Mouse (Mus musculus) forebrain, embryonic 15.5 days (tissue): Measurements from ENCODE around the gene Krt73. TPM values are rescaled to one million over a fixed set of nuclear protein-coding genes. Genes with fewer than 3 reads are reported as not detected.

Experiments used
- ATAC-seq: fragments of 200-750 bp; cut with Nextera tagmentation; replicated peaks from 2 replicates; pipeline ENCODE4 v1.8.0; 2017; ENCODE audit warnings: mild to moderate bottlenecking, moderate TSS enrichment, moderate library complexity
- H3K27ac ChIP-seq: fragments of 300-500 bp; sonication (generic); replicated peaks from 2 replicates; pipeline ENCODE4 v1.5.1; 2015; ENCODE audit warnings: mild to moderate bottlenecking, inconsistent platforms
- H3K27me3 ChIP-seq: fragments of 300-500 bp; sonication (generic); 2 replicates; pipeline ENCODE4 v1.6.1; 2015; ENCODE audit warnings: inconsistent platforms
- H3K36me3 ChIP-seq: fragments of 300-500 bp; sonication (generic); 2 replicates; pipeline ENCODE4 v1.6.1; 2015; ENCODE audit warnings: mild to moderate bottlenecking, inconsistent platforms
- H3K4me1 ChIP-seq: fragments of 300-500 bp; sonication (generic); 2 replicates; pipeline ENCODE4 v1.6.1; 2015; ENCODE audit warnings: inconsistent platforms
- H3K4me2 ChIP-seq: fragments of 300-500 bp; sonication (generic); replicated peaks from 2 replicates; pipeline ENCODE4 v1.6.1; 2015; ENCODE audit warnings: mild to moderate bottlenecking, inconsistent platforms
- H3K4me3 ChIP-seq: fragments of 300-500 bp; sonication (generic); 2 replicates; pipeline ENCODE4 v1.5.1; 2015; ENCODE audit warnings: mild to moderate bottlenecking, inconsistent platforms
- H3K9ac ChIP-seq: fragments of 300-500 bp; sonication (generic); replicated peaks from 2 replicates; pipeline ENCODE4 v1.6.1; 2015; ENCODE audit warnings: mild to moderate bottlenecking, inconsistent platforms
- H3K9me3 ChIP-seq: fragments of 300-500 bp; sonication (generic); 2 replicates; pipeline ENCODE4 v1.6.1; 2016; ENCODE audit warnings: inconsistent platforms
- WGBS: fragments of 180-500 bp; shearing (Covaris S2); methylation state at CpG from one replicate; pipeline ENCODE4 v1.1.7; 2015; ENCODE audit warnings: mixed read lengths; 5-methylcytosine and 5-hydroxymethylcytosine counted together
- polyA plus RNA-seq: library from polyadenylated mRNA; unstranded; fragments of >200 nt; fragmentation: Nextera tagmentation; extraction: Ambion mirVana; gene quantifications from 2 replicates; pipeline ENCODE4 v1.2.1, GENCODE M21; 2015

The Krt73 gene
- polyA plus RNA-seq, result 0.43 and 1.1 TPM in 2 replicates

DNA sequence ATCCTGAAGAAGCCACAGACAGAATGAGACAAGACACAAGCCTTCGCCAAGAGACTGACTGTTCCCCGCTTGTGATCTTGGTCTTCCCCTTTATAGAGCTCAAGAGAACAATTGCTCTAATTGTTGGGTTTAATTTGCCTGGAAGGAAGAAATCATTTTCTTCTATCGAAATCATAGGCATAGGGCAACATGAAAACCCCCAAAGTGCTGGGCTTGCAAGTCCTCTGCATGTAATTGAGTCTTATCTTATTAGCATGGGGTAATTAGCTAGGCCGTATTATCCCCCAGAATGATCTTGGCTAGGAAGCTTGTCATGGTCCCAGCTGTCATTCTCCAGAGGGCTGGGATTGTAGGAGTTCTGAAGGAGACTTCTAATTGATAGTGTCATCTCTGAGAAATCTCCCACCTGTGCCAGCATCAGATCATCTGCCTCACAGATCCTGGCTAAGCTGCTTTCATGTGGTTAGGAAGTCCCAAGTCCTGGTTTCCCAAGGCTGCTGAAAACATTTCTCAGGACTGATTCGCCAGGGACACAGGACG lies at the start of gene Krt73:
Krt73 (minus strand) TSS at position 51 of the 540 bp plus-strand sequence.
- peak; percentile 55; the same call in 1 of the 2 replicates for ATAC-seq
- 53% methylated on average over 6 of the region's 6 CpGs for WGBS
- Histone ChIP-seq H3K4me1 (peaks cover 17% of the 10 kb centered on the region), H3K27ac (peak within 1 kb of the TSS; percentile 45), H3K4me3 (no peak within 1 kb of the TSS), H3K4me2 (no peak within 1 kb of the TSS), H3K9ac (no peak within 1 kb of the TSS), H3K9me3 (no peaks in the 10 kb centered on the region), H3K27me3 (no peaks in the 10 kb centered on the region), H3K36me3 (no peaks in the 10 kb centered on the region)

DNA sequence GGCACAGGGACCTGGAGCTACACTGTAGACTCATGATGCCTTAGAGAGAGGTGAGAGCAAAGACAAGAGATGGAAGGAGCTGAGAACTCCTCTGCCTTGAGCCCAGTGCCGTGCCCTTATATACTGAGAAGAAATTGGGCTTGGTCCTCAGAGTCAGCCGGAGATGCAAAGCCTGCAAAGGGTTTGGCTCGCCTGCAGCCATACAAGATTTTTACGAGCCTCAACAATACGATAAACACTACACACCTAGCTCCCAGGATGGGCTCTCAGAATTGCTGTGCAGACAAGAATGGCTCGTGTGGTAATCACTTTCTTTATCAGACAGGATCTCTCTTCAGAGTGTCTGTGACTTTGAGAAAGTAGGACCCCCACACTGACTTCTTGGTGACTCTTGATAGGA lies 48.5 kb upstream of the Krt73 start, which contains the start of gene Krt1:
Krt1 (minus strand) TSS at position 101 of the 400 bp plus-strand sequence.
- no peak for ATAC-seq
- Histone ChIP-seq H3K9ac (no peak within 1 kb of the TSS), H3K27me3 (no peaks in the 10 kb centered on the region; the same call in 1 of the 2 replicates), H3K36me3 (no peaks in the 10 kb centered on the region), H3K9me3 (no peaks in the 10 kb centered on the region), H3K4me1 (peaks cover 6% of the 10 kb centered on the region; the same call in 1 of the 2 replicates), H3K4me3 (no peak within 1 kb of the TSS), H3K27ac (no peak within 1 kb of the TSS), H3K4me2 (no peak within 1 kb of the TSS)
- WGBS, result 84% methylated on average over 6 of the region's 6 CpGs

DNA sequence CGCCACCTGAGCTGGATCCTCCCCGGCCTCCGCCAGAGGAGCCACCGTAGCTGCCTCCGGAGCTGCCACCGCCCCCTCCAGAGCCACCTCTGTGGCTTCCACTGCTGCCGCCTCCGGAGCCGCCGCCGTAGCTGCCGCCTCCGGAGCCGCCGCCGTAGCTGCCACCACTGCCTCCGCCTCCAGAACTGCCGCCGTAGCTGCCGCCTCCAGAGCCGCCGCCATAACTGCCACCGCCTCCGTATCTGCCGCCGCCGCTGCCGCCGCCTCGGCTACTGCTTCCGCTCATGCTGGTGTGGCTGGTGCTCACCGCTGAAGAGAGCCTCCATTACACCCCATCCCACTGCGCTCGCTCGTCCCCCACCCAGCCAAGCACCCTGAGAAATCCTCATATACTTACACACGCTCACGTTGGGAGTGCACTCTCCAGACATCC lies 43.8 kb upstream of the Krt73 start:
- H3K36me3 ChIP-seq, result no peaks in the 10 kb centered on the region
- H3K27ac ChIP-seq, result peak overlapping the region; percentile 81
- no peaks in the 10 kb centered on the region for H3K9me3 ChIP-seq
- ATAC-seq, result peak; percentile 88
- H3K4me2 ChIP-seq, result peak overlapping the region; percentile 53
- peaks cover 11% of the 10 kb centered on the region for H3K4me1 ChIP-seq
- under 1% methylated on average over 37 of the region's 37 CpGs for WGBS
- H3K4me3 ChIP-seq, result peak overlapping the region; percentile 48
- H3K9ac ChIP-seq, result peak overlapping the region; percentile 64
- no peaks in the 10 kb centered on the region for H3K27me3 ChIP-seq

DNA sequence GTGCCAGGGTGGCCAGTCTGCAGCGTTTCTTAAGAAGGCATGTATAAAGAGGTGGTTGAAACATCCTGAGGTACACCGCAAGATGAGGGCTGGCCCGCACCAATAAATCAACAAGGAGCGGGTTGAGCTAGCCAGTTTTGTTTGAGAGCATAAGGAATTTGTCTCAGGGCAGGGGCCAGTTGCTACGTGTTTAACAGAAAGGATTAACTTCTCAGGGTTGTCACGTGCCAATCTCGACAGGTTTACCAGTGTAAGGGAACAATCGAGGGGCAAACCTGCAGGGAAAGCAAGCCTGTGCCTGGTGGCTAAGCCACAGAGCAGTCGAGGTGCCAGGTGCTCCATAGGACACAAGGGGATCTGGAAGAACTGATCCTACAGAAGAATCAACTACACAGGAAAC lies 41.0 kb upstream of the Krt73 start:
- Histone ChIP-seq H3K4me1 (peaks cover 11% of the 10 kb centered on the region), H3K4me3 (no peak overlapping the region), H3K27ac (no peak overlapping the region), H3K27me3 (no peaks in the 10 kb centered on the region), H3K9me3 (no peaks in the 10 kb centered on the region), H3K4me2 (no peak overlapping the region), H3K9ac (no peak overlapping the region), H3K36me3 (no peaks in the 10 kb centered on the region)
- 64% methylated on average over 9 of the region's 9 CpGs for WGBS
- ATAC-seq, result no peak

DNA sequence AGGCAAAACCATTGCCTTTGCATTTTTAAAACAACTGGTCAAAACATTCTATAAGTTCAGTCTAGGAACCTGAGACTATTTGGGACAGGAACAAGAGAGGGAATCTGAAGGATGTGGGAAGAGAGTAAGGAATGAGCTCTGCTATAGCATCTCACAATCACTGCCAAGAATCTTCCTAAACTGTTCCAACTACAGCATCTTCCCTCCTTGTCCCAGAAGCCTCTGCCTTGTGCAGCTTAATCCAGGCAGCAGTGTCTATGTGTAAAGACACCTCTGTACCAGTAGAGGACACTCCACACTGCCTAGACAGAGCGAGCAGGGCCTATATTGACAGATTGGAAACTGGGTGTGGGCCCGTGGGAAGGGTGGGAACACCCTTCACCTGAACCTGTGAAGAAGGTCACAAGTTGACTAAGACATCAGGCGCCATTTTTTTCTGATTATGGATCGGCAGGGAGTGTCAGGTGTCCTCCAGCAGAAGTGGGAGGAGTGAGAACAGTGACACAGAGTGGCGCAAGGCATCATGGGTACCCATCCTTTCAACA lies 32.7 kb upstream of the Krt73 start:
- WGBS, result 57% methylated on average over 5 of the region's 5 CpGs
- Histone ChIP-seq H3K9ac (no peak overlapping the region), H3K27ac (no peak overlapping the region), H3K4me2 (no peak overlapping the region), H3K36me3 (no peaks in the 10 kb centered on the region), H3K4me3 (no peak overlapping the region), H3K9me3 (no peaks in the 10 kb centered on the region), H3K4me1 (no peaks in the 10 kb centered on the region), H3K27me3 (no peaks in the 10 kb centered on the region)
- ATAC-seq, result no peak

DNA sequence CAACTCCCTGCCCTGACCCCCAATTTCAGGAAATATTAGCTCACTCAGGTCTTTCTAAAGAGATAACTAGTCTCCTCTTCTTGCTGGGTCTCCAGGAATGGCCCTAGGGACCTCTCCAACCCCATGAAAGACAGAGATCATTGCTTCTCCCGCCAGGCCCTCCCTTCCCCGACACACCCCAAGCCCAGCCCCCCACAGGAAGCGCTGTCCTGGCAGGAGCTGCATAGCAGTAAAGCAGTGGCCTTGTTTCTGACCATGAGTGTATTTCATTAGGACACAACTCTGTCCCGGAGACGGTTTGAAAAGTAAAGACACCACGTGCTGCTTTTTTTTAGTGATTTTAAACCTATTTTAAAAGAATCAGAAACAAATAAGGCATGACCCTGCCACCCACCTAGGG lies 31.0 kb upstream of the Krt73 start:
- Histone ChIP-seq H3K9ac (no peak overlapping the region), H3K4me1 (no peaks in the 10 kb centered on the region), H3K27me3 (no peaks in the 10 kb centered on the region), H3K4me2 (no peak overlapping the region), H3K27ac (no peak overlapping the region), H3K36me3 (no peaks in the 10 kb centered on the region), H3K4me3 (no peak overlapping the region), H3K9me3 (no peaks in the 10 kb centered on the region)
- no peak for ATAC-seq
- 54% methylated on average over 6 of the region's 6 CpGs for WGBS

DNA sequence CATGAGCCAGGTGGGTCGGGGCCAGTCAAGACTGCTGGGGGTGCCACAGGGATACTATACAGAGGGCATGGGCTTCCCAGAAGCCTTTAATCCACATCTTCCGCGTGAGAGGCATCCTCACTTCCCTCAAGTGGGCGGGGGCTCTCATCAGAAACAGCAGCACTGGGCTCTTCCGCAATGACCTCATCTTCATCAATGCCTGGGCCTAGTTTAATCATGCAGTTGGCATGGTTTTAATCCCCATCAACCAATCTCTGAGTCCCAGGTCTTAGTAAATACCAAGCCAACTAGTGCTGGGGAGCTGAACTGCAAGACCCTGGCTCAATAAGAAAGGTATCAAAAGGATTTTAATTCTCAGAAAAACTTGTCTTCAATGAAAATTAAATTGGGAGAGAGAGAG lies 27.3 kb upstream of the Krt73 start:
- Histone ChIP-seq H3K9ac (no peak overlapping the region), H3K4me3 (no peak overlapping the region), H3K4me1 (no peaks in the 10 kb centered on the region), H3K27ac (no peak overlapping the region), H3K27me3 (no peaks in the 10 kb centered on the region), H3K36me3 (no peaks in the 10 kb centered on the region), H3K9me3 (no peaks in the 10 kb centered on the region), H3K4me2 (no peak overlapping the region)
- ATAC-seq, result no peak
- WGBS, result 41% methylated on average over 5 of the region's 5 CpGs

DNA sequence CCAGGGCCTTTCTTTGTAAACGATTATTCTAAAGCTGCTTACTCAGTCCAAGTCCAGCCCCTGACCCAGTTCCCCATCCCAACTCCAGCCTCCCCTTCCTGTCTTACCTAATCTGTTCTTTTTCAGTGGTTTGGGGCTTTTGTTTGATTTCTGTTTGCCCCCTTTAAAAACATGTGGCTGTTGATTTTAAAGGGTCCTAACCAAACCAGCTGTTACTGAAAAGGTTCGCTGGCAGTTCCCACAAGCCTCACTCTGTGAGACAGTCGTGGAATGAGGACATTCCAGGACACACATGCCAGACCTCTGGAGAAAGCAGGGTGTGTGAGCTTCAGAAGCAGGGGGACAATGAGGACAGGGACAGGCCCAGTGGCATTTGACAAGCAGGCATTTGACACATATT lies 19.6 kb upstream of the Krt73 start:
- WGBS, result 19% methylated on average over 3 of the region's 3 CpGs

DNA sequence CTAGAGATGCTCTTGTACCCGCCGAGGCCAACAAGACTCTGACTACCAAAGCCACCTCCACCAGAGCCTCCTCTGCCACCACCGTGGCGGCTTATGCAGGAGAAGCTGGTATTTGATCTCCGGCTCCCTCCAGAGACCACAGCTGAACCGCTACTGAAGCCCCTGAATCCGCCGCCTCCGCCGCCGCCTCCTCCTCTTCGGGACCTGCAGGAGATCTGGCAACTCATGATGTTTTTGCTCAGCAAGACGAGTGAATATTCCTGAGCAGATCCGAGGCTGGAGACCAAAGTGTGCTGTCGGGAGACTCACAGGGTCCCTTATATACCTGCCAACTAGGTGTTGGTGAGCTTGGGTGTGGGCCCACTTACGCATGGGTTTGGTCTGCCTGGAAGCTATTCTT lies 15.7 kb upstream of the Krt73 start, which contains the start of gene Krt2:
Krt2 (minus strand) TSS at position 295 of the 400 bp plus-strand sequence.
- Histone ChIP-seq H3K36me3 (no peaks in the 10 kb centered on the region), H3K9me3 (no peaks in the 10 kb centered on the region), H3K9ac (no peak within 1 kb of the TSS), H3K4me1 (no peaks in the 10 kb centered on the region), H3K4me2 (no peak within 1 kb of the TSS), H3K27ac (no peak within 1 kb of the TSS), H3K4me3 (no peak within 1 kb of the TSS), H3K27me3 (no peaks in the 10 kb centered on the region)
- WGBS, result 85% methylated on average over 16 of the region's 16 CpGs
- no peak for ATAC-seq

More for the DNA sequence above, 19.6 kb upstream of the Krt73 start:
- Histone ChIP-seq H3K4me3 (no peak overlapping the region), H3K36me3 (no peaks in the 10 kb centered on the region), H3K27me3 (no peaks in the 10 kb centered on the region), H3K4me1 (no peaks in the 10 kb centered on the region), H3K27ac (no peak overlapping the region), H3K9ac (no peak overlapping the region), H3K4me2 (no peak overlapping the region), H3K9me3 (no peaks in the 10 kb centered on the region)
- no peak for ATAC-seq

DNA sequence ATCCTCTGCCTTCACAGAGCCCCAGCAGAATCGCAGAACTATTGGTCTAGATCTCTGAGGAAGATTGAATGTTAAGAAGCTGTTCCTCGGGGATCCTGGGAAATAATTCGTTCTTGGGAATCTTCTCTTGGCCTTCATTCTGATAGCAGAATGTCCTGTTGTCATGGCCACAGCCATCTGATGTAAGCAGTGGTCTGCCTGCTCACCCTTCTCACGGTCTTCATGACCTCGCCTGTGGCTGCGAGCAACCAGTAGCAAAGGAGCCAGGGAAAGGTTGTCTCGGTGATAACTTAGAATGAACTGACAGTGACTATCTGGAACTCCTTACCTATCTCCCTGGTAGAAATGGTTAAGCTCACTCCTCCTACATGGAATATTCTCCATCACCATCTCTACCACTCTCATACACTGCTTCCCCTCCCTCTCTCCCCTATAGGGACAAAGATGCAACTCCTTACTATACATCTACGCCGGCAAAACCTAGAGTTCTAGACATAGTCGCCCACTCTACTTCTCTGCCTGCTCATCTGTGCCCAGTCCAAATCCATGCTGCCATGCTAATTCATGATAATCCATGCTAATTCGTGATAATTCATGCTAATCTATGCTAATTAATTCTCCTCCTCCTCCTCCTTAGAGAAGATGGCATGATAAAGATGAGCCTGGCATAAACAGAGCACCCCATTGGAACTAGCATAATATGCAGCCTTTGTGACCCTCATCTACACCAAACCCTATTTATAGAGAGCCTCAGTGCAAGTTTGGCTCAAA lies 1.1 kb upstream of the Krt73 start:
- H3K27me3 ChIP-seq, result no peaks in the 10 kb centered on the region
- peaks cover 17% of the 10 kb centered on the region for H3K4me1 ChIP-seq
- H3K4me2 ChIP-seq, result no peak overlapping the region
- H3K9me3 ChIP-seq, result no peaks in the 10 kb centered on the region
- no peak overlapping the region for H3K9ac ChIP-seq
- peak overlapping the region; percentile 45 for H3K27ac ChIP-seq
- no peaks in the 10 kb centered on the region for H3K36me3 ChIP-seq
- ATAC-seq, result peak; percentile 80
- H3K4me3 ChIP-seq, result no peak overlapping the region
- 72% methylated on average over 11 of the region's 11 CpGs for WGBS

DNA sequence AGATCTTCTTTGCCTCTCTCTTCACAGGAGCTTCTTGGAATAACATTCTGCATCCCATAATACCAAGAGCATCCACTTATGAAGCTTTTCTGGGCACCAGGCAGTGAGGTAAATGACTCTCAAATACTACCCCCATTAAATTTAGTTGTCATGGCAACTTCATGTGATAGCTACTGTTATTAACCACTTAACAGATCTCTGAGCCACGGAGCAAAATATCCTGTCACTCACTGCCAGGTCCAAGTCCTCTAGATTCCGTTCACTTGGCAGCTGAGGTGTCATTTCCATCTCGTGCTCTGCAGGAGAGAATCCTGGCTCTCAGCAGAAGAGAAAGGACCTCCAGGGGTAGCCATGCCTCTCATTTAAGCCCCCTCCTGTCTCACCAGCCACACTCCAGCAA lies 11.3 kb downstream of the Krt73 start:
- Histone ChIP-seq H3K27me3 (no peaks in the 10 kb centered on the region), H3K27ac (peak overlapping the region; percentile 71), H3K4me3 (no peak overlapping the region), H3K4me1 (peaks cover 15% of the 10 kb centered on the region), H3K9me3 (no peaks in the 10 kb centered on the region), H3K36me3 (no peaks in the 10 kb centered on the region), H3K4me2 (no peak overlapping the region), H3K9ac (no peak overlapping the region)
- peak; percentile 60 for ATAC-seq
- WGBS, result 8% methylated on average over 3 of the region's 3 CpGs

DNA sequence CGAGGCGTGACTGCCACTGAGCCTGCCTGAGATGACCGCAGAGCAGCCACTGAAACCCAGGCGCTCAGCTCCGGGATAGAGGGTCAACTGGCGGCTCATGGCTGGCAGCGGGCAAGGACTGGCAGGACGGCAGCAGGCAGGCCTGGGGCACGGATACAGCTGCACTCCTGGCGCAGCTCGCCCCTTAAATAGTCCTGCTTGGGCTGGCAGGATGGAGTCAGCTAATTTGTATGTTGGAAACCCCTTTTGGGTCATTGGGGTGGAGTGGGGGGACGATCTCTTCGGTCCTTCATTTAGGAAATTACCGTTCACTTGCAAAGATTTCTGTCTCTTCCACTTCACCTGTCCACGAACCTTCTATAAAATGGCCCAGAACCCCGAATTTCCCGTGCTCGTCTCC lies 15.8 kb downstream of the Krt73 start, which contains the start of gene Krt72:
Krt72 (minus strand) TSS at position 101 of the 400 bp plus-strand sequence.
- Histone ChIP-seq H3K4me2 (no peak within 1 kb of the TSS), H3K27ac (no peak within 1 kb of the TSS), H3K9me3 (no peaks in the 10 kb centered on the region), H3K4me3 (no peak within 1 kb of the TSS), H3K27me3 (no peaks in the 10 kb centered on the region), H3K4me1 (peaks cover 14% of the 10 kb centered on the region), H3K9ac (no peak within 1 kb of the TSS), H3K36me3 (no peaks in the 10 kb centered on the region)
- ATAC-seq, result no peak
- WGBS, result 92% methylated on average over 18 of the region's 18 CpGs
